Mouse (Mus musculus) small intestine, adult 2 months (tissue): ENCODE results near the gene Dcaf8. TPM values are rescaled to one million over a fixed set of nuclear protein-coding genes. Genes with fewer than 3 reads are reported as not detected.

Source experiments
- H3K27ac ChIP-seq: fragments of 200-500 bp; 2 replicates; pipeline ENCODE4 v1.5.1; 2012; ENCODE audit warnings: low read depth, low read length, control low read depth, inconsistent platforms; ENCODE audit not compliant: insufficient read depth
- H3K27me3 ChIP-seq: fragments of 200-500 bp; 2 replicates; pipeline ENCODE4 v1.6.1; 2012; ENCODE audit warnings: mild to moderate bottlenecking, moderate library complexity, low read length, inconsistent platforms; ENCODE audit not compliant: control insufficient read depth, insufficient read depth
- H3K36me3 ChIP-seq: fragments of 200-500 bp; 2 replicates; pipeline ENCODE4 v1.6.1; 2012; ENCODE audit warnings: mild to moderate bottlenecking, low read length, control low read depth, inconsistent platforms; ENCODE audit not compliant: control insufficient read depth, insufficient read depth
- H3K4me1 ChIP-seq: fragments of 200-500 bp; 2 replicates; pipeline ENCODE4 v1.6.1; 2012; ENCODE audit warnings: low read length, inconsistent platforms, mixed read lengths; ENCODE audit not compliant: control insufficient read depth, insufficient read depth, insufficient read length
- H3K4me3 ChIP-seq: fragments of 200-500 bp; 2 replicates; pipeline ENCODE4 v1.5.1; 2012; ENCODE audit warnings: low read depth, mild to moderate bottlenecking, control low read depth, inconsistent platforms, low read length, moderate library complexity
- CTCF ChIP-seq: fragments of 200-500 bp; IDR thresholded peaks from 2 replicates; pipeline ENCODE4 v1.5.1; 2012; ENCODE audit warnings: low read depth, mild to moderate bottlenecking, control low read depth, inconsistent platforms, low read length, moderate library complexity, mixed read lengths; ENCODE audit not compliant: insufficient replicate concordance, insufficient read length; ENCODE audit errors: extremely low read depth
- POLR2A ChIP-seq: fragments of 200-500 bp; IDR thresholded peaks from 2 replicates; pipeline ENCODE4 v1.6.1; 2012; ENCODE audit warnings: low read depth, mild to moderate bottlenecking, control low read depth, inconsistent platforms, low read length, moderate library complexity
- WGBS: fragments of 180-500 bp; shearing (Covaris S2); methylation state at CpG from one replicate; pipeline ENCODE4 v1.1.7; 2018; 5-methylcytosine and 5-hydroxymethylcytosine counted together
- polyA plus RNA-seq: library from polyadenylated mRNA; depleted of rRNA; stranded (reverse); fragments of >200 nt; gene quantifications from 2 replicates; pipeline ENCODE4 v1.2.3, GENCODE M21; 2012

Gene Dcaf8
- polyA plus RNA-seq, 1 experiment = 26.7 TPM

DNA sequence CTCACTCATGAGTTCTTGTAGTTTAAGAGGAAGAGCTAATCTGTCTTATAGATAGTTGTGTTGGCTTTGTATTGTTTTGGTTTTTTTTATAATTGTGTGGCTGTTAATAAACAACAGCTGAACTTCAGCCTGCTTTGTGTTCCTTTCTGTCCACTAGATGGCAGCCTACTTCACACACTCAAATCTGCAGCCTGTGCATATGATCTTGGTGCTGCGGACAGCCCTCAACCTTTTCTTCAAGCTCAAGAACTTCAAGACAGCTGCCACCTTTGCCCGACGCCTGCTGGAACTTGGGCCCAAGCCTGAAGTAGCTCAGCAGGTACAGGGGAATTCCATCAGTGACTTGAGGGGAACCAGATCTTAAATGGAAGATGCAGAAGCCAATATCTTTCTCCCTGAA, 28.2 kb upstream of the Dcaf8 start:
- TF ChIP-seq POLR2A (no peak), CTCF (peak; percentile 62; the same call in 1 of the 2 replicates)
- Histone ChIP-seq H3K36me3 (peaks cover 75% of the 10 kb centered on the region), H3K4me3 (no peak overlapping the region), H3K4me1 (no peaks in the 10 kb centered on the region), H3K27ac (no peak overlapping the region), H3K27me3 (no peaks in the 10 kb centered on the region)
- WGBS = 26% methylated on average over 3 of the region's 3 CpGs

DNA sequence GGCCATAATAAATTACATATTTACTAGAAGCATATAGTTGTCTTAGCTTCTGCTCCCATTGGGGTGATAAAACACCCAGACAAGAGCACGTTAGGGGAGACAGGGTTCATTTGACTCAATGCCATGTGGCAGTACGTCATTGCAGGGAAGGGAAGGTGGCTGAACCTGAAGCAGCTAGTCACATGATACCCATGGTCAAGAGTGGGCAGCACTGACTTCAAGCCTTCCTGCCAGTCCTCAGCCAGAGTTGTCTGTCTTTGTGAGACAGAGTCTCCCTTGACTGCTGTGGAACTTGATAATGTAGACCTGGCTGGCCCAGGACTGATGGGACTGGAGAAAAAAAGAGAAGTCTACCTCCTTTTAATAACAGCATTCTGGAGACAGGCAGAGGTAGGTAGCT, 25.2 kb upstream of the Dcaf8 start:
- Histone ChIP-seq H3K27me3 (no peaks in the 10 kb centered on the region), H3K27ac (no peak overlapping the region), H3K4me1 (no peaks in the 10 kb centered on the region; the same call in 1 of the 2 replicates), H3K36me3 (peaks cover 47% of the 10 kb centered on the region), H3K4me3 (no peak overlapping the region)
- 64% methylated on average over 2 of the region's 2 CpGs for WGBS
- TF ChIP-seq CTCF (no peak), POLR2A (no peak)

DNA sequence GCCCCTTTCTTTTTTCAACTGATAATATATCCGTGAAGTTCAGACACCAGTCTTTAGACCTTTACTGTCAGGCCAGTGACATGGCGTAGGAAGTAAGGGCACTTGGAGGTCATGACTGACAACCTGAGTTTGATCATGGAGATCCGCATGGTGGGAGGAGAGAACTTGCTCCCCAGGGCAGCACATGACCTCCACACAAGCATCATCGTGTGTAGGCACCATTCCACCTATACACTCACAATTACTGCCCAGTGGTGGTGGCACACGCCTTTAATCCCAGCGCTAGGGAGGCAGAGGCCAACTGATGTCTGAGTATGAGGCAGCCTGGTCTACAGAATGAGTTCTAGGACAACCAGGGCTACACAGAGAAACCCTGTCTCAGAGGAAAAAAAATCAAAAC, 23.3 kb upstream of the Dcaf8 start:
- peaks cover 44% of the 10 kb centered on the region for H3K36me3 ChIP-seq
- 77% methylated on average over 6 of the region's 6 CpGs for WGBS
- H3K4me1 ChIP-seq = no peaks in the 10 kb centered on the region; the same call in 1 of the 2 replicates
- no peak overlapping the region for H3K4me3 ChIP-seq
- no peak overlapping the region for H3K27ac ChIP-seq
- TF ChIP-seq CTCF = no peak
- TF ChIP-seq POLR2A = no peak
- H3K27me3 ChIP-seq = no peaks in the 10 kb centered on the region

DNA sequence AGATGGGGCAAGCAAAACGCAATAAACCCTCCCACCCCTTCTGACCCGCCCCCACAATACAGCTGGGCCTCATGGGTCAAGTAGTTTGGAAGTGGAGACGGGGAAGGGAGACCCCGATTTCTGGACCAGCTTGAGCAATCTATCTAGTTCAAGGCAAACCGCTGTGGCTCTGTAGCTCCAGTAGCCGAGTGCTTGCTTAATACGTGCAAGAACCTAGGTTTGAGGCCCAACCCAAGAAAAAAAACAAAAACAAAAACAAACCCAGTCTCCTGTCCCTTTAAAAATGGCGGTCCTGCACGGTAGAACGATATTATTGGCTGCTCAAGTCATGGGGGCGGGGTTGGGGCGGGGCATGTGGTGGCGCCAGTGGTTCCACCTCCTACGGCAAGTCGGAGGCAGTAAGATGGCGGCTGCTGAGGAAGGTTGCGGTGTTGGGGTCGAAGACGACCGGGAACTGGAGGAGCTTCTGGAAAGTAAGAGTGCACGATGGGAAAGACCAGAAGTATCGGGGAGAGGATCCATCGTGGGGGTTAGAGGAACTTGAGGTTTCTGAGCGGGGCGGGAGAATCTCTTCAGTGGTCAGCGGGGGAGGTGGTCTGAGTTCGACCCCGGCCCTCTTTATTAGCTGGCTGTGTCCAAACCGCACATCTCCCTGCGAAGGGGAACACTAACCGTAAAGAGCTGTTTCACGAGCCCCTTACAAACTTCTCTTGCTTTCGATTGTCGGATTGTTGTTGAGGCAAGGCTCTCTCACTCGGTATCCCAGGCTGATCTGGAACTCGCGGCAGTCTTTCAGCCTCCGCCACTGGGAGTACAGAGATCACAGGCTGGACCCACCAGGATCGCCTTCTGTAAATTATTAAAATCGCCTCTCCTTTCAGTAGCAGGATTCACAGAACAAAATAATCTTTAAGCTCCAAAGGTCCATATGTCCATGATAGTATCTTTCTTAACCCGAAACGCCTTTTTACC, 21.2 kb upstream of the Dcaf8 start, which contains the start of gene Pex19:
TSS of gene Pex19 (plus strand) at position 380 of the 972 bp plus-strand sequence.
- peak within 1 kb of the TSS; percentile 91 for H3K27ac ChIP-seq
- TF ChIP-seq CTCF = peak; percentile 7; the same call in 1 of the 2 replicates
- TF ChIP-seq POLR2A = peak; percentile 29; the same call in 1 of the 2 replicates
- H3K4me1 ChIP-seq = no peaks in the 10 kb centered on the region; the same call in 1 of the 2 replicates
- WGBS = under 1% methylated on average over 42 of the region's 42 CpGs
- no peaks in the 10 kb centered on the region for H3K27me3 ChIP-seq
- H3K4me3 ChIP-seq = peak within 1 kb of the TSS; percentile 86
- H3K36me3 ChIP-seq = peaks cover 43% of the 10 kb centered on the region

DNA sequence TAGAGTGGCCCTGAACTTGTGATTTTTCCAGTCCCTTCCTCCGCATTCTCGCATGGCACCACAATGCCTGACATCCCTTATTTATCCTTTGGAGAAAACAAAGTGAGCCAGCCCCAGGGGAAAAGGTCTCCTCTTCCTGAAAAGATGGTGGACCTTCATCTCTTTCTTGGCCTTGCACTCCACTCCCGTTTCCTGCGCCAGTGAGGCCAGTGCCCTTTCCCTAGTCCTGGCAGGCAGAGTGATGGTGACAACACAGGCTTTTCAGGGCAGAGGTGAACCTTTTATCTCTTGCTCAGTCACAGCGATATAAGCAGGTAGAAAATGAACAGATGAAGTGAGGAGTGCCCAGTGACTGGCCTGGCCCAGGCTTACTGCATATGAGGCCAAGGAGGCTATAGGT, 20.4 kb upstream of the Dcaf8 start:
- TF ChIP-seq POLR2A = no peak; the same call in 1 of the 2 replicates
- TF ChIP-seq CTCF = no peak
- 14% methylated on average over 5 of the region's 5 CpGs for WGBS
- H3K4me3 ChIP-seq = peak overlapping the region; percentile 53

DNA sequence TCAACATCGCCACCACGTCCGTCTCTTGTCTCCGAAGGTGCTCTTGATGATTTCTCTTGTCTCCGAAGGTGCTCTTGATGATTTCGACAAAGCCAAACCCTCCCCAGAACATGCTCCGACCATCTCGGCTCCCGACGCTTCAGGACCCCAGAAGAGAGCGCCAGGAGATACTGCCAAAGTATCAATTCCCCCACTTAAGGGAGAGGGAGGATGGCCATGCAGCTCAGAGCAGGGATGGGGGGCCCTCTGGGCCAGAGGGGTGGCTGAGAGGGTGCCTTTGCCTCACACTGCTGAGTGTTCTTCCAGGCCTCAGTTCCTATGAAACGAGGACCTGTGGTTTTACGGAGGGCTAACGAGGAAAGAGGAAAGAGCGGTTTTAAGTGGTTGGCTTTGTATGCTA, 19.3 kb upstream of the Dcaf8 start:
- no peaks in the 10 kb centered on the region for H3K27me3 ChIP-seq
- 92% methylated on average over 15 of the region's 15 CpGs for WGBS
- no peak overlapping the region for H3K27ac ChIP-seq
- TF ChIP-seq POLR2A = no peak
- TF ChIP-seq CTCF = no peak
- H3K36me3 ChIP-seq = peaks cover 46% of the 10 kb centered on the region
- no peaks in the 10 kb centered on the region; the same call in 1 of the 2 replicates for H3K4me1 ChIP-seq
- no peak overlapping the region for H3K4me3 ChIP-seq

More for the DNA sequence above, 20.4 kb upstream of the Dcaf8 start:
- Histone ChIP-seq H3K27ac (peak overlapping the region; percentile 91), H3K36me3 (peaks cover 44% of the 10 kb centered on the region), H3K27me3 (no peaks in the 10 kb centered on the region), H3K4me1 (no peaks in the 10 kb centered on the region; the same call in 1 of the 2 replicates)

DNA sequence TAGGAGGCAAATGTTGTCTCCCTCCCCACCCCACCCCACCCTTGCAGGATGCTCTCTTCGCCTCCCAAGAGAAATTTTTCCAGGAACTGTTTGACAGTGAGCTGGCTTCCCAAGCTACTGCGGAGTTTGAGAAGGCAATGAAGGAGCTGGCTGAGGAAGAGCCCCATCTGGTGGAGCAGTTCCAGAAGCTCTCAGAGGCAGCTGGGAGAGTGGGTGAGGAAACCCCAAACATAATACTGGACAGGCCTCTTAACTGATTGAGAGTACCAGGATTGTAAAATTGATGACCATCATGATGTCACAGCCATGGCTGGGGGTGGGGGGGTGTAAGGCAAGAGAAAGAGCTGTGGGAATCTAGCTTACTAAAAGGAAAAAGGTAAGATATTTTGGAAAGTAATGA, 18.8 kb upstream of the Dcaf8 start:
- no peak overlapping the region for H3K4me3 ChIP-seq
- no peaks in the 10 kb centered on the region for H3K27me3 ChIP-seq
- TF ChIP-seq POLR2A = no peak
- peak; percentile 39; the same call in 1 of the 2 replicates for TF ChIP-seq CTCF
- no peak overlapping the region for H3K27ac ChIP-seq
- H3K36me3 ChIP-seq = peaks cover 52% of the 10 kb centered on the region
- 65% methylated on average over 2 of the region's 2 CpGs for WGBS
- H3K4me1 ChIP-seq = no peaks in the 10 kb centered on the region; the same call in 1 of the 2 replicates
